Mouse (Mus musculus): ENCODE measurements around the gene Angptl2. TPM values are rescaled to one million over a fixed set of nuclear protein-coding genes. Genes with fewer than 3 reads are reported as not detected.

Gene Angptl2
- polyA plus RNA-seq, 1 experiment from 2014 or later, result 46.5 TPM

GRCm38 (mm10) chr2:33225921-33226320 lies 10.1 kb downstream of the Angptl2 start:
- WGBS, result 85% methylated on average over 7 of the region's 7 CpGs
- Histone ChIP-seq H3K9me3 (ENCODE audit: low read length) (no peaks in the 10 kb centered on the region), H3K27ac (ENCODE audit: low read length) (no peak overlapping the region), H3K4me3 (ENCODE audit: low read length) (no peak overlapping the region), H3K4me2 (replicated peaks; ENCODE audit: low read depth, low read length) (no peak overlapping the region), H3K27me3 (ENCODE audit: insufficient read depth, low read length) (no peaks in the 10 kb centered on the region), H3K9ac (replicated peaks; ENCODE audit: low read length) (no peak overlapping the region), H3K36me3 (ENCODE audit: insufficient read depth, low read length) (peaks cover 5% of the 10 kb centered on the region; the same call in 1 of the 2 replicates), H3K4me1 (ENCODE audit: insufficient read depth, low read length) (peaks cover 30% of the 10 kb centered on the region)
- ATAC-seq (ENCODE audit: low FRiP score, low TSS enrichment), result no peak

DNA sequence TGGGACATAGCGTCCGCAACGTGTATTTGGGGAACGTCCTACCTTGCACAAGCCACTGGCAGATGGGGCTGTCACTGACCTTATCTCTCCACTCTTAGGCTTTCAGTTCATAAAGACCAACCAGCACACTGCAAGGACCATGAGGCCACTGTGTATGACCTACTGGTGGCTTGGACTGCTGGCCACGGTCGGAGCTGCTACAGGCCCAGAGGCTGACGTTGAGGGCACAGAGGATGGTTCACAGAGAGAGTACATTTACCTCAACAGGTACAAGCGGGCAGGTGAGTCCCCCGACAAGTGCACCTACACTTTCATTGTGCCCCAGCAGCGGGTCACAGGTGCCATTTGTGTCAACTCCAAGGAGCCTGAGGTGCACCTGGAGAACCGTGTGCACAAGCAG lies 12.2 kb downstream of the Angptl2 start:
- Histone ChIP-seq H3K9me3 (ENCODE audit: low read length) (no peaks in the 10 kb centered on the region), H3K36me3 (ENCODE audit: insufficient read depth, low read length) (peaks cover 5% of the 10 kb centered on the region; the same call in 1 of the 2 replicates), H3K27ac (ENCODE audit: low read length) (no peak overlapping the region), H3K9ac (replicated peaks; ENCODE audit: low read length) (no peak overlapping the region), H3K27me3 (ENCODE audit: insufficient read depth, low read length) (no peaks in the 10 kb centered on the region), H3K4me2 (replicated peaks; ENCODE audit: low read depth, low read length) (no peak overlapping the region), H3K4me1 (ENCODE audit: insufficient read depth, low read length) (peaks cover 21% of the 10 kb centered on the region), H3K4me3 (ENCODE audit: low read length) (no peak overlapping the region)
- no peak for ATAC-seq (ENCODE audit: low FRiP score, low TSS enrichment)
- 88% methylated on average over 11 of the region's 11 CpGs for WGBS

DNA sequence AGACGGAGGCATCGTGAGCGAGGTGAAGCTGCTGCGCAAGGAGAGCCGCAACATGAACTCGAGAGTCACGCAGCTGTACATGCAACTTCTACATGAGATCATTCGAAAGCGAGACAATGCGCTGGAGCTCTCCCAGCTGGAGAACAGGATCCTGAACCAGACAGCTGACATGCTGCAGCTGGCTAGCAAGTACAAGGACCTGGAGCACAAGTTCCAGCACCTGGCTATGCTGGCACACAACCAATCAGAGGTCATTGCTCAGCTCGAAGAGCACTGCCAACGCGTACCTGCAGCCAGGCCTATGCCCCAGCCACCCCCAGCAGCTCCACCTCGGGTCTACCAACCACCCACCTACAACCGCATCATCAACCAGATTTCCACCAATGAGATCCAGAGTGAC lies 12.7 kb downstream of the Angptl2 start:
- Histone ChIP-seq H3K27me3 (ENCODE audit: insufficient read depth, low read length) (no peaks in the 10 kb centered on the region), H3K4me1 (ENCODE audit: insufficient read depth, low read length) (peaks cover 22% of the 10 kb centered on the region), H3K36me3 (ENCODE audit: insufficient read depth, low read length) (peaks cover 5% of the 10 kb centered on the region; the same call in 1 of the 2 replicates), H3K9me3 (ENCODE audit: low read length) (no peaks in the 10 kb centered on the region), H3K9ac (replicated peaks; ENCODE audit: low read length) (no peak overlapping the region), H3K27ac (ENCODE audit: low read length) (no peak overlapping the region), H3K4me2 (replicated peaks; ENCODE audit: low read depth, low read length) (no peak overlapping the region), H3K4me3 (ENCODE audit: low read length) (no peak overlapping the region)
- no peak for ATAC-seq (ENCODE audit: low FRiP score, low TSS enrichment)
- WGBS, result 76% methylated on average over 15 of the region's 15 CpGs

DNA sequence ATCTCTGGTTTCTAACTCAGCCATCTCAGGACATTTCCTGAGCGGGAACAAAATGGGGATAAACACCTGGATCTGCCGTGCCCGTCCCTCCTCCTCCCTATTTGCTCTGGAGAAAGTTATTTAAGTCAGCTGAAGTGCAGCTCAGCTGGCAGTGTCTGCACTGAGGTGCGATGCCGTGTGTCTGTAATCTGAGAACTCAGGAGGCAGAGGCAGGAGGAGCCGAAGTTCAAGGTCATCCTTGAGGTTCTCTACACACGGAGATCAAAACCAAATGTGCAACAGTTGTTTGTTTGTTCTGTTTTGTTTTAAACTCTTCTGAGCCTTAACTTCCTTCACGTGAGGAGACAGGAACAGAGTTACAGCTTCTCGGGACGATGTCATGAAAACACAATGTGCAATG lies 14.8 kb downstream of the Angptl2 start:
- Histone ChIP-seq H3K27ac (ENCODE audit: low read length) (no peak overlapping the region), H3K4me3 (ENCODE audit: low read length) (no peak overlapping the region), H3K27me3 (ENCODE audit: insufficient read depth, low read length) (no peaks in the 10 kb centered on the region), H3K4me1 (ENCODE audit: insufficient read depth, low read length) (peaks cover 18% of the 10 kb centered on the region), H3K36me3 (ENCODE audit: insufficient read depth, low read length) (peaks cover 5% of the 10 kb centered on the region; the same call in 1 of the 2 replicates), H3K9ac (replicated peaks; ENCODE audit: low read length) (no peak overlapping the region), H3K9me3 (ENCODE audit: low read length) (no peaks in the 10 kb centered on the region), H3K4me2 (replicated peaks; ENCODE audit: low read depth, low read length) (no peak overlapping the region)
- 58% methylated on average over 10 of the region's 10 CpGs for WGBS
- no peak for ATAC-seq (ENCODE audit: low FRiP score, low TSS enrichment)

DNA sequence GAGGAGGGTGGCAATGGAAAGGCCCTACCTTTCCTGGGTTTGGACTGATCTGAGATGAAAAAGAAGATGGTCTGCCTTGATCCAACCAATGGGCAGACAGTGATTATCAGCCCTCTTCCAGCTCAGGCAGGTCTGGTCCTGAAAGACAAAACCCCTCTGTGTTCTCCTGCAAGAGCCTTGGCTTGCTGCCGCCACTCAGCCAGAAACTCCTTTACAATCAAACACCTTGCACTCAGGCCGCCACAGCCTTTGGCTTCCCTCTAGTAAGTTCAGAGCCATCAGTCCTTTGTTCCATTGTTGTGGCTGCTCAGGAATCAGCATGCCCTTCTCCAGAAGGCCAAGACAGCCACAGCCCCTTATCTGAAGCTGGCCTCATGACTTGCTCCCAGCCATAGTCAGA lies 15.9 kb downstream of the Angptl2 start:
- Histone ChIP-seq H3K9me3 (ENCODE audit: low read length) (no peaks in the 10 kb centered on the region), H3K4me3 (ENCODE audit: low read length) (no peak overlapping the region), H3K27ac (ENCODE audit: low read length) (no peak overlapping the region), H3K4me2 (replicated peaks; ENCODE audit: low read depth, low read length) (no peak overlapping the region), H3K9ac (replicated peaks; ENCODE audit: low read length) (no peak overlapping the region), H3K36me3 (ENCODE audit: insufficient read depth, low read length) (peaks cover 5% of the 10 kb centered on the region; the same call in 1 of the 2 replicates), H3K27me3 (ENCODE audit: insufficient read depth, low read length) (no peaks in the 10 kb centered on the region), H3K4me1 (ENCODE audit: insufficient read depth, low read length) (peaks cover 22% of the 10 kb centered on the region)
- ATAC-seq (ENCODE audit: low FRiP score, low TSS enrichment), result no peak
- 82% methylated on average over 2 of the region's 2 CpGs for WGBS

- Histone ChIP-seq H3K4me3 (ENCODE audit: low read length) (no peak overlapping the region), H3K4me1 (ENCODE audit: insufficient read depth, low read length) (peaks cover 22% of the 10 kb centered on the region; the same call in 1 of the 2 replicates), H3K9me3 (ENCODE audit: low read length) (no peaks in the 10 kb centered on the region), H3K4me2 (replicated peaks; ENCODE audit: low read depth, low read length) (no peak overlapping the region), H3K27me3 (ENCODE audit: insufficient read depth, low read length) (no peaks in the 10 kb centered on the region), H3K36me3 (ENCODE audit: insufficient read depth, low read length) (peaks cover 5% of the 10 kb centered on the region; the same call in 1 of the 2 replicates), H3K27ac (ENCODE audit: low read length) (peak overlapping the region; percentile 39; the same call in 1 of the 2 replicates), H3K9ac (replicated peaks; ENCODE audit: low read length) (no peak overlapping the region)
- 69% methylated on average over 6 of the region's 6 CpGs for WGBS
- peak; percentile 78 for ATAC-seq (ENCODE audit: low FRiP score, low TSS enrichment)
These were observed 17.1 kb downstream of the Angptl2 start for GRCm38 (mm10) chr2:33232782-33233570.

GRCm38 (mm10) chr2:33233856-33234255 lies 18.0 kb downstream of the Angptl2 start:
- peaks cover 19% of the 10 kb centered on the region; the same call in 1 of the 2 replicates for H3K4me1 ChIP-seq (ENCODE audit: insufficient read depth, low read length)
- H3K27ac ChIP-seq (ENCODE audit: low read length), result no peak overlapping the region
- H3K4me3 ChIP-seq (ENCODE audit: low read length), result no peak overlapping the region
- WGBS, result 85% methylated on average over 5 of the region's 5 CpGs
- H3K9ac ChIP-seq (replicated peaks; ENCODE audit: low read length), result no peak overlapping the region
- H3K36me3 ChIP-seq (ENCODE audit: insufficient read depth, low read length), result peaks cover 2% of the 10 kb centered on the region; the same call in 1 of the 2 replicates
- no peaks in the 10 kb centered on the region for H3K27me3 ChIP-seq (ENCODE audit: insufficient read depth, low read length)
- H3K9me3 ChIP-seq (ENCODE audit: low read length), result no peaks in the 10 kb centered on the region
- no peak overlapping the region for H3K4me2 ChIP-seq (replicated peaks; ENCODE audit: low read depth, low read length)
- ATAC-seq (ENCODE audit: low FRiP score, low TSS enrichment), result no peak

DNA sequence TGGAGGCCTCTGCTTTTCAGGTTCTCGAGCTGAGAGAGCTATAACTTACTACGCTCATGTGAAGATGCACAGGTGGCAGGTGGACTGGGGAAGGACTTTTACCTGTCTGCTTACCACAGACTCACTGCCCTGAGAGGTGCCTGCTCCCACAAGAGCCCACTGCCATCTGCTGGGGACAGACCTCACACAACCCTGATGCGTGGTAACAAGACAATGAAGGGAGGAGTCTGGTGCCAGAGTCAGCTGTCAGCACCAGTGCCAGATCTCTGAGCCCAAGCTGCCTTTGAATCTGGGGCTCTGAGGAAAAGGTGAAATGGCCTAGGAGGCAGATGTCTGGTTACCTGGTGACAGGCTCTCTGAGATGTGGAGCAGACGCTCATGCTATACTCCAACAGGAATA lies 19.0 kb downstream of the Angptl2 start:
- WGBS, result 93% methylated on average over 4 of the region's 4 CpGs

GRCm38 (mm10) chr2:33237581-33237980 lies 21.7 kb downstream of the Angptl2 start:
- Histone ChIP-seq H3K27me3 (ENCODE audit: insufficient read depth, low read length) (no peaks in the 10 kb centered on the region), H3K4me1 (ENCODE audit: insufficient read depth, low read length) (peaks cover 13% of the 10 kb centered on the region; the same call in 1 of the 2 replicates), H3K4me2 (replicated peaks; ENCODE audit: low read depth, low read length) (no peak overlapping the region), H3K9ac (replicated peaks; ENCODE audit: low read length) (no peak overlapping the region), H3K4me3 (ENCODE audit: low read length) (no peak overlapping the region), H3K36me3 (ENCODE audit: insufficient read depth, low read length) (no peaks in the 10 kb centered on the region), H3K27ac (ENCODE audit: low read length) (no peak overlapping the region), H3K9me3 (ENCODE audit: low read length) (no peaks in the 10 kb centered on the region)
- 89% methylated on average over 6 of the region's 6 CpGs for WGBS
- ATAC-seq (ENCODE audit: low FRiP score, low TSS enrichment), result no peak

More for the DNA sequence above, 19.0 kb downstream of the Angptl2 start:
- H3K27ac ChIP-seq (ENCODE audit: low read length), result no peak overlapping the region
- no peaks in the 10 kb centered on the region for H3K9me3 ChIP-seq (ENCODE audit: low read length)
- H3K27me3 ChIP-seq (ENCODE audit: insufficient read depth, low read length), result no peaks in the 10 kb centered on the region
- peaks cover 19% of the 10 kb centered on the region; the same call in 1 of the 2 replicates for H3K4me1 ChIP-seq (ENCODE audit: insufficient read depth, low read length)
- no peaks in the 10 kb centered on the region for H3K36me3 ChIP-seq (ENCODE audit: insufficient read depth, low read length)
- no peak for ATAC-seq (ENCODE audit: low FRiP score, low TSS enrichment)
- H3K4me2 ChIP-seq (replicated peaks; ENCODE audit: low read depth, low read length), result no peak overlapping the region
- no peak overlapping the region for H3K4me3 ChIP-seq (ENCODE audit: low read length)
- no peak overlapping the region for H3K9ac ChIP-seq (replicated peaks; ENCODE audit: low read length)

GRCm38 (mm10) chr2:33244880-33245279 lies 29.0 kb downstream of the Angptl2 start:
- Histone ChIP-seq H3K9ac (replicated peaks; ENCODE audit: low read length) (no peak overlapping the region), H3K4me1 (ENCODE audit: insufficient read depth, low read length) (0 out of 2 replicates have a peak, but pooled peaks cover under 1% of the 10 kb centered on the region), H3K27ac (ENCODE audit: low read length) (no peak overlapping the region), H3K4me2 (replicated peaks; ENCODE audit: low read depth, low read length) (no peak overlapping the region), H3K9me3 (ENCODE audit: low read length) (no peaks in the 10 kb centered on the region), H3K4me3 (ENCODE audit: low read length) (no peak overlapping the region), H3K36me3 (ENCODE audit: insufficient read depth, low read length) (peaks cover 5% of the 10 kb centered on the region; the same call in 1 of the 2 replicates), H3K27me3 (ENCODE audit: insufficient read depth, low read length) (no peaks in the 10 kb centered on the region)
- no peak for ATAC-seq (ENCODE audit: low FRiP score, low TSS enrichment)
- 75% methylated on average over 6 of the region's 6 CpGs for WGBS
